Mouse (Mus musculus): Measurements from ENCODE around the gene Dck. TPM values are rescaled to one million over a fixed set of nuclear protein-coding genes. Genes with fewer than 3 reads are reported as not detected.

Gene Dck
- total RNA-seq, 2 experiments from 2014 or later: 1.1 to 1.9 TPM

GRCm38 (mm10) chr5:88782072-88782765 is 17.4 kb downstream of the Dck start:
- intact Hi-C loops (cut with DNase I): no loop called here
- no peak for DNase-seq

GRCm38 (mm10) chr5:88785059-88785458 is 20.3 kb downstream of the Dck start:
- DNase-seq: no peak
- intact Hi-C loops (cut with DNase I): no loop called here

GRCm38 (mm10) chr5:88790675-88791074 is 25.9 kb downstream of the Dck start:
- no peak for DNase-seq
- intact Hi-C loops (cut with DNase I): loop anchor here (5.0 kb wide), 1 partner anchor 597 kb away; no protein-coding TSS in a partner anchor

- intact Hi-C loops (cut with DNase I): loop anchor here (5.0 kb wide), 1 partner anchor 596 kb away; no protein-coding TSS in a partner anchor
- peak in 1 of 2 experiments; percentile 10 for DNase-seq
These were observed 26.8 kb downstream of the Dck start for GRCm38 (mm10) chr5:88791256-88792245.

- intact Hi-C loops (cut with DNase I): loop anchor here (5.0 kb wide), 1 partner anchor 594 kb away; no protein-coding TSS in a partner anchor
- no peak for DNase-seq
These were observed 28.9 kb downstream of the Dck start for GRCm38 (mm10) chr5:88793676-88794075.

- DNase-seq: no peak
- intact Hi-C loops (cut with DNase I): no loop called here
These were observed 31.3 kb downstream of the Dck start for GRCm38 (mm10) chr5:88795910-88796584.

GRCm38 (mm10) chr5:88796588-88796987 is 31.8 kb downstream of the Dck start:
- intact Hi-C loops (cut with DNase I): no loop called here
- no peak for DNase-seq

GRCm38 (mm10) chr5:88797121-88797520 is 32.3 kb downstream of the Dck start:
- no peak for DNase-seq
- intact Hi-C loops (cut with DNase I): no loop called here

GRCm38 (mm10) chr5:88805616-88806015 is 40.8 kb downstream of the Dck start:
- intact Hi-C loops (cut with DNase I): no loop called here
- no peak for DNase-seq

GRCm38 (mm10) chr5:88806278-88806677 is 41.5 kb downstream of the Dck start:
- no peak for DNase-seq
- intact Hi-C loops (cut with DNase I): no loop called here

GRCm38 (mm10) chr5:88807342-88807741 is 42.5 kb downstream of the Dck start:
- intact Hi-C loops (cut with DNase I): no loop called here
- no peak for DNase-seq

GRCm38 (mm10) chr5:88813188-88813587 is 48.4 kb downstream of the Dck start:
- intact Hi-C loops (cut with DNase I): no loop called here
- no peak for DNase-seq

GRCm38 (mm10) chr5:88814552-88814951 is 49.8 kb downstream of the Dck start:
- DNase-seq: no peak
- intact Hi-C loops (cut with DNase I): no loop called here

- intact Hi-C loops (cut with DNase I): no loop called here
- no peak for DNase-seq
These were observed 56.7 kb downstream of the Dck start for GRCm38 (mm10) chr5:88821542-88821941.

GRCm38 (mm10) chr5:88824838-88825237 is 60.0 kb downstream of the Dck start:
- intact Hi-C loops (cut with DNase I): no loop called here

GRCm38 (mm10) chr5:88829835-88830571 is 65.2 kb downstream of the Dck start:
- intact Hi-C loops (cut with DNase I): no loop called here
- DNase-seq: no peak

More at GRCm38 (mm10) chr5:88824838-88825237, 60.0 kb downstream of the Dck start:
- no peak for DNase-seq

- intact Hi-C loops (cut with DNase I): no loop called here
- no peak for DNase-seq
These were observed 66.1 kb downstream of the Dck start for GRCm38 (mm10) chr5:88830880-88831279.

GRCm38 (mm10) chr5:88831935-88832334 is 67.1 kb downstream of the Dck start:
- DNase-seq: no peak
- intact Hi-C loops (cut with DNase I): no loop called here

All from gastrocnemius, postnatal 36 days (tissue).